Mouse (Mus musculus) brain, embryonic 14.5 days (tissue): ENCODE data around the gene Gm10053. TPM values are rescaled to one million over a fixed set of nuclear protein-coding genes. Genes with fewer than 3 reads are reported as not detected.
"Not testable (repeated sequence)": the region's sequence is repeated elsewhere in the genome, so short reads cannot be mapped to it uniquely, and the experiment has no call there.

Source experiments
- DNase-seq: peaks from one replicate; pipeline ENCODE4 v3.0.0-alpha.2; 2011; ENCODE audit warnings: low read depth
- CTCF ChIP-seq: fragments of 200-500 bp; IDR thresholded peaks from 2 replicates; pipeline ENCODE4 v1.5.1; 2012; ENCODE audit warnings: inconsistent platforms, mild to moderate bottlenecking, moderate library complexity, borderline replicate concordance; ENCODE audit not compliant: insufficient read depth, insufficient read length; ENCODE audit errors: extremely low read depth
- POLR2A ChIP-seq: fragments of 200-500 bp; IDR thresholded peaks from 2 replicates; pipeline ENCODE4 v1.6.1; 2012; ENCODE audit warnings: mild to moderate bottlenecking, inconsistent platforms, borderline replicate concordance; ENCODE audit not compliant: poor library complexity, insufficient read depth, insufficient read length, severe bottlenecking; ENCODE audit errors: extremely low read depth
- polyA plus RNA-seq: library from polyadenylated mRNA; depleted of rRNA; stranded (reverse); fragments of >200 nt; gene quantifications from 2 replicates; pipeline ENCODE4 v1.2.3, GENCODE M21; 2012; rRNA removed

Gene Gm10053
- 33.8 and 40.5 TPM in 2 replicates for polyA plus RNA-seq

- DNase-seq: not testable (repeated sequence)
Observed at GRCm38 (mm10) chr19:24875129-24875870, at the start of gene Gm10053. TSS of gene Gm10053 (plus strand) at chr19:24875686.

- TF ChIP-seq POLR2A (no peak), CTCF (no peak)
- no peak for DNase-seq
Observed at GRCm38 (mm10) chr19:24842080-24842479, 33.4 kb upstream of the Gm10053 start.

GRCm38 (mm10) chr19:24845007-24845546 is 30.4 kb upstream of the Gm10053 start:
- TF ChIP-seq POLR2A (no peak), CTCF (no peak)
- peak; percentile 88 for DNase-seq

GRCm38 (mm10) chr19:24848345-24848744 is 27.1 kb upstream of the Gm10053 start:
- DNase-seq: no peak
- TF ChIP-seq CTCF (no peak), POLR2A (no peak)

- no peak for TF ChIP-seq CTCF
- TF ChIP-seq POLR2A: no peak
- DNase-seq: no peak
Observed at GRCm38 (mm10) chr19:24848844-24849243, 26.6 kb upstream of the Gm10053 start.

GRCm38 (mm10) chr19:24851456-24852315 is 23.8 kb upstream of the Gm10053 start:
- TF ChIP-seq CTCF: no peak
- no peak for TF ChIP-seq POLR2A
- peak; percentile 86 for DNase-seq

GRCm38 (mm10) chr19:24861276-24861611 is 14.2 kb upstream of the Gm10053 start:
- DNase-seq: no peak
- TF ChIP-seq POLR2A (no peak), CTCF (no peak)

GRCm38 (mm10) chr19:24861612-24862451 is 13.7 kb upstream of the Gm10053 start, which contains the start of gene Pgm5:
TSS of gene Pgm5 (minus strand) at chr19:24861855.
- peak; percentile 33 for DNase-seq
- no peak for TF ChIP-seq POLR2A
- TF ChIP-seq CTCF: no peak

- no peak for DNase-seq
- TF ChIP-seq POLR2A: no peak
- TF ChIP-seq CTCF: no peak
Observed at GRCm38 (mm10) chr19:24865436-24865835, 10.1 kb upstream of the Gm10053 start.

- no peak for TF ChIP-seq POLR2A
- peak; percentile 98 for TF ChIP-seq CTCF
- peak; percentile 90 for DNase-seq
Observed at GRCm38 (mm10) chr19:24871037-24871635, 4.3 kb upstream of the Gm10053 start.
